Mouse (Mus musculus) kidney, embryonic 14.5 days (tissue): Measurements from ENCODE around the gene Epha2. TPM values are rescaled to one million over a fixed set of nuclear protein-coding genes. Genes with fewer than 3 reads are reported as not detected.

Experiments
- ATAC-seq: fragments of 200-750 bp; cut with Nextera tagmentation; 2 replicates; pipeline ENCODE4 v1.8.0; 2017; ENCODE audit warnings: moderate number of reproducible peaks, mild to moderate bottlenecking, moderate TSS enrichment, moderate library complexity; ENCODE audit not compliant: low FRiP score, low TSS enrichment
- H3K27ac ChIP-seq: fragments of 300-500 bp; sonication (generic); 2 replicates; pipeline ENCODE4 v1.5.1; 2014; ENCODE audit warnings: low read depth, mild to moderate bottlenecking, low read length, moderate library complexity, mixed read lengths
- H3K27me3 ChIP-seq: fragments of 300-500 bp; sonication (generic); 2 replicates; pipeline ENCODE4 v1.6.1; 2014; ENCODE audit warnings: mild to moderate bottlenecking, low read length; ENCODE audit not compliant: control insufficient read depth, insufficient read depth
- H3K36me3 ChIP-seq: fragments of 300-500 bp; sonication (generic); 2 replicates; pipeline ENCODE4 v1.6.1; 2014; ENCODE audit warnings: low read length, mixed read lengths; ENCODE audit not compliant: control insufficient read depth, insufficient read depth
- H3K4me1 ChIP-seq: fragments of 300-500 bp; sonication (generic); 2 replicates; pipeline ENCODE4 v1.6.1; 2014; ENCODE audit warnings: low read length, mixed read lengths; ENCODE audit not compliant: control insufficient read depth, insufficient read depth
- H3K4me2 ChIP-seq: fragments of 300-500 bp; sonication (generic); replicated peaks from 2 replicates; pipeline ENCODE4 v1.6.1; 2014; ENCODE audit warnings: low read depth, mild to moderate bottlenecking, low read length
- H3K4me3 ChIP-seq: fragments of 300-500 bp; sonication (generic); 2 replicates; pipeline ENCODE4 v1.5.1; 2014; ENCODE audit warnings: mild to moderate bottlenecking, low read length
- H3K9ac ChIP-seq: fragments of 300-500 bp; sonication (generic); 2 replicates; pipeline ENCODE4 v1.6.1; 2014; ENCODE audit warnings: low read depth, mild to moderate bottlenecking, low read length, moderate library complexity
- H3K9me3 ChIP-seq: fragments of 300-500 bp; sonication (generic); 2 replicates; pipeline ENCODE4 v1.6.1; 2016; ENCODE audit warnings: low read length; ENCODE audit not compliant: control insufficient read depth
- WGBS: fragments of 180-500 bp; shearing (Covaris S2); extraction: QIAGEN DNeasy Blood & Tissue Kit; methylation state at CpG from one replicate; pipeline ENCODE4 v1.1.7; 2014; 5-methylcytosine and 5-hydroxymethylcytosine counted together
- polyA plus RNA-seq: library from polyadenylated mRNA; unstranded; fragments of >200 nt; fragmentation: Nextera tagmentation; extraction: Ambion mirVana; gene quantifications from 2 replicates; pipeline ENCODE4 v1.2.1, GENCODE M21; 2014

The Epha2 gene
- polyA plus RNA-seq, 1 experiment from 2014 or later = 3.9 TPM

GRCm38 (mm10) chr4:141303402-141304222, 2.6 kb downstream of the Epha2 start:
- Histone ChIP-seq H3K4me3 (peak overlapping the region; percentile 67), H3K9me3 (no peaks in the 10 kb centered on the region), H3K36me3 (peaks cover 6% of the 10 kb centered on the region), H3K9ac (no peak overlapping the region), H3K4me2 (peak overlapping the region; percentile 84), H3K27ac (peak overlapping the region; percentile 65), H3K27me3 (peaks cover 3% of the 10 kb centered on the region; the same call in 1 of the 2 replicates), H3K4me1 (peaks cover 51% of the 10 kb centered on the region)
- WGBS = 21% methylated on average over 7 of the region's 7 CpGs
- ATAC-seq = peak; percentile 55

DNA sequence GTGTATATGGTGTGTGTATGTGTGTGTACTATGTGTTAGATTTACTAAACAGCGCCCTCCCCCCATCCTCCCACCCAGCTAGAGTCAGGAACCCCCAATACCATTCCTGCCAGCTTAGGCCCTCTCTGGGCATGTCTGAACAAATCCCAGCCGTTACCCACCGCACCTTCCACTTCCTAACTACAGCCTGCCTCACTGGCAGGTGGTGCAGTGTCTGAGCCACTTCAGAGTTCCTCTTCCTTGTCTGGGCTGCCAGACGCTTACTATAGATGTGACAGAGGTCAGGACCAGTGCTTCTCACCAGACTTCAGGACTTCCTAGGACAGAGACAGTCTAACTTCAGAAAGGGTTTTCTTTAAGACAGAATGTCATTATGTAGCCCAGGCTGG, 3.2 kb downstream of the Epha2 start:
- ATAC-seq = no peak
- Histone ChIP-seq H3K4me3 (peak overlapping the region; percentile 67; the same call in 1 of the 2 replicates), H3K27ac (peak overlapping the region; percentile 65; the same call in 1 of the 2 replicates), H3K4me1 (peaks cover 51% of the 10 kb centered on the region), H3K9ac (no peak overlapping the region), H3K4me2 (peak overlapping the region; percentile 84), H3K9me3 (no peaks in the 10 kb centered on the region), H3K27me3 (no peaks in the 10 kb centered on the region), H3K36me3 (peaks cover 11% of the 10 kb centered on the region)
- WGBS = 61% methylated on average over 4 of the region's 4 CpGs

- peak overlapping the region; percentile 37; the same call in 1 of the 2 replicates for H3K27ac ChIP-seq
- peak overlapping the region; percentile 42 for H3K9ac ChIP-seq
- no peak for ATAC-seq
- 28% methylated on average over 8 of the region's 8 CpGs for WGBS
- H3K9me3 ChIP-seq = no peaks in the 10 kb centered on the region
- no peak overlapping the region for H3K4me3 ChIP-seq
- H3K4me2 ChIP-seq = no peak overlapping the region
- H3K27me3 ChIP-seq = no peaks in the 10 kb centered on the region
- peaks cover 11% of the 10 kb centered on the region for H3K36me3 ChIP-seq
- H3K4me1 ChIP-seq = peaks cover 61% of the 10 kb centered on the region
Measured at GRCm38 (mm10) chr4:141306057-141306456, 5.0 kb downstream of the Epha2 start.

DNA sequence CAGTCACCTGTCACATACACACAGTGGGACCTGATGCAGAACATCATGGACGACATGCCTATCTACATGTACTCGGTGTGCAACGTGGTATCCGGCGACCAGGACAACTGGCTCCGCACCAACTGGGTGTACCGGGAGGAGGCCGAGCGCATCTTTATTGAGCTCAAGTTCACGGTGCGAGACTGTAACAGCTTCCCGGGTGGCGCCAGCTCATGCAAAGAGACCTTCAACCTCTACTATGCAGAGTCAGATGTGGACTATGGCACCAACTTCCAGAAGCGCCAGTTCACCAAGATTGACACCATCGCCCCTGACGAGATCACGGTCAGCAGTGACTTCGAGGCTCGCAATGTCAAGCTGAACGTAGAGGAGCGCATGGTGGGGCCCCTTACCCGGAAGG, 7.3 kb downstream of the Epha2 start:
- Histone ChIP-seq H3K4me3 (no peak overlapping the region), H3K9ac (no peak overlapping the region), H3K4me2 (no peak overlapping the region), H3K27ac (no peak overlapping the region), H3K36me3 (peaks cover 11% of the 10 kb centered on the region), H3K4me1 (peaks cover 72% of the 10 kb centered on the region), H3K27me3 (no peaks in the 10 kb centered on the region), H3K9me3 (no peaks in the 10 kb centered on the region)
- 89% methylated on average over 22 of the region's 22 CpGs for WGBS
- no peak for ATAC-seq

DNA sequence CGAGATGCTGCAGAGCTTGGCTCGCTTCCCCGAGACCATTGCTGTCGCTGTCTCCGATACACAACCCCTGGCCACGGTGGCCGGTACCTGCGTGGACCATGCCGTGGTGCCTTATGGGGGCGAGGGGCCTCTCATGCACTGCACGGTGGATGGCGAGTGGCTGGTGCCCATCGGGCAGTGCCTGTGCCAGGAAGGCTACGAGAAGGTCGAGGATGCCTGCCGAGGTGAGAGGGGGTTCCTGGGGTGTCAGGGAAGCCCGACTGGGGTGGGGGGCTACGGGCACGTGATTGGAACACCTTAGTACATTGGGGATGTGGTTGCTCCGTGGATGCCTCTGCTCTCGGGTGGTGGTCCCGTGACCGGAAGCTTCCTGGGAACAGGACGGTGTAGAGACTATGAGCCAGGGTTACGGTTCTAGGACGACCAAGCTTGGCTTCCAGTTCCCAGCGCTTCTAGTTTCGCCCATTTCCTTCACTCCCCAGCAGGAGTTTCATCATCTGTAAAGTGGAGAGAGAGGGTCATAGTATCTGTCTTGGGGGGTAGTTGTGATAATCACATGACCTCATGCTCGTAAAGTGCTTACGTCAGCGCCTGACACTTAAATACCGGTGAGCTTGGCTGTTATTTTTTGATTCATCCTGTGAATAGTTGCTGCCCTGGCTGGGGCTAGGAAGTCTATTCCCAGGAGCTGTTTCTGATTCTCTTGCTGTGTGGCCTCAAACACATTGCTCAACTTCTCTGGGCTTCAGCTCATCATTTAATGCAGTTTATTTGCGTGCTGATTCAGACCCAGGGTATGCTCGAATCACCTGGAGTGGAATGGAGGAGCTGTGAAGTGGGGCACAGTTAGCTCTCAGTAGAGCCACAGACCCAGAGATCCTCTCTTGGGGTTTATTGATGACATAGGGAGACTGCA, 8.1 kb downstream of the Epha2 start:
- H3K9ac ChIP-seq = peak overlapping the region; percentile 38; the same call in 1 of the 2 replicates
- 88% methylated on average over 34 of the region's 34 CpGs for WGBS
- H3K27ac ChIP-seq = peak overlapping the region; percentile 73
- peaks cover 70% of the 10 kb centered on the region for H3K4me1 ChIP-seq
- H3K9me3 ChIP-seq = no peaks in the 10 kb centered on the region
- peaks cover 11% of the 10 kb centered on the region for H3K36me3 ChIP-seq
- ATAC-seq = no peak
- H3K4me2 ChIP-seq = no peak overlapping the region
- no peak overlapping the region for H3K4me3 ChIP-seq
- no peaks in the 10 kb centered on the region for H3K27me3 ChIP-seq

GRCm38 (mm10) chr4:141309773-141310145, 8.7 kb downstream of the Epha2 start:
- no peaks in the 10 kb centered on the region for H3K9me3 ChIP-seq
- 0 out of 2 replicates have a peak, but pooled peaks have one; percentile 6 for ATAC-seq
- 52% methylated on average over 10 of the region's 10 CpGs for WGBS
- peak overlapping the region; percentile 73 for H3K27ac ChIP-seq
- H3K36me3 ChIP-seq = peaks cover 11% of the 10 kb centered on the region
- peaks cover 67% of the 10 kb centered on the region for H3K4me1 ChIP-seq
- H3K4me3 ChIP-seq = no peak overlapping the region
- H3K9ac ChIP-seq = peak overlapping the region; percentile 38; the same call in 1 of the 2 replicates
- H3K4me2 ChIP-seq = no peak overlapping the region
- H3K27me3 ChIP-seq = no peaks in the 10 kb centered on the region

DNA sequence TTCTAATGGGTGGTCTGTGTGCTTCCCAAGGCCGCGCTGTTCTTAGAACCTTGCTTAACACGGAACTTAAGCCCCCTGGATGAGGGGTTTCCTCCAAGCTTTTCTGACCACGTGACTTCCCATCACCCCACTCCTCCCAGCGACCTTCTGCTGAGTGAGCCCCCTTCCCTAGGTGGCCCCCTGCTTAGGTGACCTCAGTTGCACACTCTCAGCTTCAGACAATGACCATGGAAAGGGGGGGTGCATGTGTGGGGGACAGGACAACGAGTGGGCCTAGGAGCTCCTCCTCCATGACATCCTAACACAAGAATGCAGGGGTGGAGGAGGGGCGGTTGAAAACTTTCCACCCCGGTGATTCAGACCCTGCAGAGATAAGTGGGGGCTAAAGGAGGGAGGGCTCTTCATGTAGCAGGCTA, 9.2 kb downstream of the Epha2 start:
- H3K9me3 ChIP-seq = no peaks in the 10 kb centered on the region
- 20% methylated on average over 8 of the region's 8 CpGs for WGBS
- H3K4me1 ChIP-seq = peaks cover 67% of the 10 kb centered on the region
- H3K27me3 ChIP-seq = no peaks in the 10 kb centered on the region
- H3K4me3 ChIP-seq = no peak overlapping the region
- H3K4me2 ChIP-seq = no peak overlapping the region
- H3K27ac ChIP-seq = peak overlapping the region; percentile 73
- ATAC-seq = peak; percentile 63
- H3K36me3 ChIP-seq = peaks cover 11% of the 10 kb centered on the region
- H3K9ac ChIP-seq = peak overlapping the region; percentile 38; the same call in 1 of the 2 replicates

- ATAC-seq = no peak
- peak overlapping the region; percentile 70; the same call in 1 of the 2 replicates for H3K27ac ChIP-seq
- peaks cover 58% of the 10 kb centered on the region for H3K4me1 ChIP-seq
- H3K9me3 ChIP-seq = no peaks in the 10 kb centered on the region
- H3K4me2 ChIP-seq = no peak overlapping the region
- H3K36me3 ChIP-seq = peaks cover 11% of the 10 kb centered on the region
- 68% methylated on average over 7 of the region's 7 CpGs for WGBS
- no peak overlapping the region for H3K9ac ChIP-seq
- no peaks in the 10 kb centered on the region for H3K27me3 ChIP-seq
- H3K4me3 ChIP-seq = no peak overlapping the region
Measured at GRCm38 (mm10) chr4:141311078-141311477, 10.0 kb downstream of the Epha2 start.
